Mouse (Mus musculus) gastrocnemius, postnatal 25 days (tissue): ENCODE results near the gene Aqp12. TPM values are rescaled to one million over a fixed set of nuclear protein-coding genes. Genes with fewer than 3 reads are reported as not detected.
"Not testable (repeated sequence)": the region's sequence is repeated elsewhere in the genome, so short reads cannot be mapped to it uniquely, and the experiment has no call there.

Source experiments
- DNase-seq: peaks from one replicate; pipeline ENCODE4 v3.0.0; 2022
- long read RNA-seq, 2 experiments: library from polyadenylated mRNA; stranded (forward); transcript quantifications; one replicate each; pipeline ENCODE4 v2.0.0; 2021
- total RNA-seq, 2 experiments: library from RNA; stranded (reverse); gene quantifications; 1 replicate in 1 of 2; 2 replicates in 1 of 2; pipeline ENCODE4 v1.2.3; 2021

Aqp12 gene
- total RNA-seq: not detected
- long read RNA-seq, experiment 1: 0 reads
- long read RNA-seq, experiment 2: 0 reads

GRCm38 (mm10) chr1:93006061-93006460 lies at the start of gene Aqp12:
Aqp12 (plus strand) TSS chr1:93006334.
- DNase-seq: no peak

- not testable (repeated sequence) for DNase-seq
Observed at GRCm38 (mm10) chr1:92956571-92957335, 49.4 kb upstream of the Aqp12 start.

DNA sequence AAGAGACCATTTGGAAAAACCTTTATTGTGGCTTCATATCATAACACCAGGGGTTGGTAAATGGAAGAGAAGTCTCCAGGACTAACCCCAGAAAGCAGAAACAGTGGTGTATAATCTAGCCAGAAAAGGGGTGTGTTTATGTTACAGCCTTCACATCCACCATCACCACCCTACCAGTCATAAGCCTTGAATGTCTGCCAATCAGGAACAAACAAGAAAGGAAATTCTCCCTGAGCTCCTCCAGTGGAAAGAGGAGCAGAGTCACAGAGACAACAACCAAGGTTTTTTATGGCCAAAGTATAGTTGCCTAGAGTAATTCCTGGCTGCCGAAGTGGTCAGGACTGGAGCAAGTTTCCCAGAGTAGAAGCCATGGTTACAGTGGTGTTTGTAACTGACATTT lies 47.1 kb upstream of the Aqp12 start:
- no peak for DNase-seq

DNA sequence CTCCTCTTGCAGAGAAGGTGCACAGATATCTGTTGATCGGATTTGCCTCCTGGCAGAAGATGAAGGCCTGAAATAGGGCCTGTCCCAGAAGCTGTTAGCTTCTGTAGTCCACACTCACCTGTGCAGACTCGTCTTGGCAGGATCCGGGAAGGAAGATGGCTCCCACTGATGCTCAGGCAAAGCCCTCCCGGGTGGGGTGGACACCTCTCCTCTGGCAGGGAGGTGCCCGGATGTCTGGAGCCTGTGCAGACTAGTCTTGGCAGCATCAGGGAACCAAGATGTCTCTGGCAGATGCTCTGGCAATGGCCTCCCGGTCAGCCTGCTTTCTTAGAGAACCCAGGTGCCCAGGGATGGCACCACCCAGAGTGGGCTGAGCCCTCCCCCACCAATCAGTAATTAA lies 35.3 kb upstream of the Aqp12 start:
- not testable (repeated sequence) for DNase-seq

- DNase-seq: no peak
Observed at GRCm38 (mm10) chr1:92971879-92972795, 34.0 kb upstream of the Aqp12 start.

GRCm38 (mm10) chr1:92972854-92973253 lies 33.3 kb upstream of the Aqp12 start:
- DNase-seq: no peak

DNA sequence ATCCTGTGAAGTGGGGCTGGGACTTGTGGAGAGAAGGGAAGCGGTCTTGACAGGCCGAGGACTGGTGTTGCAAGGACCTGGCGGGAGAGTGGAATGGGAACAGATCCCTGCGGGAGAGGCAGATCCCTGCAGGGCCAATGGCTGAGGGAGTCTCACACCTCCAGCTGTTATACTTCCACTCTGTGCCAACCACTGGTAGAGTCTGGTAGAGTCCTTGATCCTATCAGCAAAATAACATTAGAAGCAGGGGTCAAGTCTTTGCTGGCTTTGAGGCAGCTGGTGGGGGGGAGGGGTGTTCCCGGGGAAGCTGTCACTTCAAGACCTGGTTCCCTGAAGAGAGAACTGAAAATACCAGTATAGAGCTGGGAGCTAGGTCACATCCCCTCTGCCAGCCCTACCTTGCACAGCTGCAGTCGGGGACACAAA lies 30.0 kb upstream of the Aqp12 start:
- DNase-seq: no peak

- DNase-seq: no peak
Observed at GRCm38 (mm10) chr1:92978645-92979044, 27.5 kb upstream of the Aqp12 start.

DNA sequence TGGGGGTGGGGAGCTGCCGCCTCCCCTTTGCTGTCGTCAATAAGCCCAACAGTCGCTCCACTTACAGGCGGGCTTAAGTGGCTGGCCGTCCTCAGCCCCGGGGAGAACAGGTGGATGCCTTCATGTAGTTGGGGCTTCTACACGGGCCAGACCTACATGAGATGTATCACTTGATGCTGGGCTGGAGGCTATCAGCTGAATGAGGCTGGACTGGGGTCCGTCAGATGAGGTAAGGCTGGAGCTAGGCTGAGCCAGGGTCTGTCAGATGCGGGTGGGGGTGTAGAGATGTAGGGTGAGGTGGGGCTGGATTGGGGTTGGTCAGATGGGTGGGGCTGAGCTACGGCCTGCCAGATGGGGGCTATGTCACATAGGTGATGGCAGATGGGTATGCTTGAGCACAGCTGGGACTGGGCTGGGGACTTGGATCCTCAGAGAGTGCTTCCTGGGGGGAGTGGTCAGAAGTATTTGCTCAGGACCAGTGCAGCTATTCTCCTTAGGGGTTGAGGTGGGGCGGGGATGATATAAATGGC lies 27.0 kb upstream of the Aqp12 start:
- no peak for DNase-seq

- DNase-seq: peak; percentile 52
Observed at GRCm38 (mm10) chr1:92981056-92981845, 24.9 kb upstream of the Aqp12 start.

DNA sequence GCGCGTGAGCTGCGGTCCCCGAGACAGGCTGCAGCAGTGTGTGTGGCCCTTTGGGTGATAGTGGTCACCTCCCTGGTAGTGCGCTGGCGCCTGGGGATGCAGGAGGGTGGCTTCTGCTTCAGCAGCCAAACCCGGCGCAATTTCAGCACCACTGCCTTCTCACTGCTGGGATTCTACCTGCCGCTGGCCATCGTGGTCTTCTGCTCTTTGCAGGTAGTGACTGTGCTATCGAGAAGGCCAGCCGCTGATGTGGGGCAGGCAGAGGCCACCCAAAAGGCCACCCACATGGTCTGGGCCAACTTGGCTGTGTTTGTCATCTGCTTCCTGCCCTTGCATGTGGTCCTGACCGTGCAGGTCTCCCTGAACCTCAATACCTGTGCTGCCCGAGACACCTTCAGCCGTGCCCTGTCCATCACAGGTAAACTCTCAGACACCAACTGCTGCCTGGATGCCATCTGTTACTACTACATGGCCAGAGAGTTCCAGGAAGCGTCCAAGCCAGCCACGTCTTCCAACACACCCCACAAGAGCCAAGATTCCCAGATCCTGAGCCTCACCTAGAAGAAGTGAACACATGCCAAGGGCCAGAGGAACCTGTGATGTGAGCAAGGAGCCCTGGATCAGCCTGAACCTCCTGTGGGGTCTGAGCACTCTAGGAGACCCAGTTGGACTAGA lies 23.1 kb upstream of the Aqp12 start:
- DNase-seq: no peak

DNA sequence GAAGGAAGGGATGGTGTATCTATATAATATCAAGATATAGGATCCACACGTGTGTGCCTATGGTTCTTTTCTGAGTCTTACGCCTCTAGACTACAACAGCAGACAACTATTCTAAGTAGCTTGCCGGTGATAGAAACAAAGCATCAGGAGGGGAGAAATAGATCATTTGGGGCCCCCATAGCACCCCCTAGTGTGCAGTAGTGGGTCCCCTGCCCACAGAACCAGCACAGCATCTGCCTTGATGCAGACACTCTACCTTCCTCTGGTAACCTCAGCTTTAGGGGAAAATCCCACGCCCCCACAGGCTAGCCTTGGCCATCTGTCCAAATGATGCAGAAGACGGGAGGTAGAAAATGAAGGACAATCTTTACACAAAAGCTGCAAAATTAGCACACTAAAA lies 21.1 kb upstream of the Aqp12 start:
- no peak for DNase-seq

DNA sequence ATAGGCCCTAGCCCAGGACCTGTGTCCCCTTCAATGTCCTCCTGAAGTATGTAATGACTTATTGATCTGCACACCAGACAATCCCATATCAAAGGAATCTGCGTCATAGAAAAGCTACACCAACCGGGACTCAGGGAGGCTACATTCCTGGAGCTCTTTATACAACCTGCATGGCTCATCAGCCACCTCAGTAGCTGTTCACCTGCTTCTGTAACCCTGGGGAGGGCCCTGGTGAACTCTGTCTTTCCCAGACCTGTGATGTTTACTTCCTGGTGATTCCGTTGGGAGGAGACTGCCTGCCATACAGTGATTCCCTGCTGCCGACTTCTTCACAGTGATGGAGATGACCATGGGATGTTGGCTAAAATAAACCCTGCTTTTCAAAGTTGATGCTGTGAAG lies 17.2 kb upstream of the Aqp12 start:
- no peak for DNase-seq

DNA sequence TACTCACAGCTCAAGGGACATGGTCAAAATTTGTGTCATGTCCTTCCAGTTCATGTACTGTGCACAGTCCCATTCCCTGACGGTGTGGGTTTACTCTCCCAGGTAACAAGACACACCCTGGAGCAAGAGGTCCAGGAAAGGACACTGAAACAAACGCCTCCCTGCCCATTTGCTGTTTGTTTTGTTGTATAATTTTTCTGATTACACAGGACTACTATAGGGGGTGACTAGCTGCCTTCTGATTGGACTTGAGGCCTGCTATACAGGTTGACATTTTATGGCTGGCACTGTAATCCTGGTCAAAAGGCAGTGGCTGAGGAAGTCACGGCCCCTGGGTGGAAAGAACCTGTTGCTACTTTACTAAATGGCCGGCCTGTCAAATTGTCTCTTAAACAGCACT lies 16.2 kb upstream of the Aqp12 start:
- no peak for DNase-seq

DNA sequence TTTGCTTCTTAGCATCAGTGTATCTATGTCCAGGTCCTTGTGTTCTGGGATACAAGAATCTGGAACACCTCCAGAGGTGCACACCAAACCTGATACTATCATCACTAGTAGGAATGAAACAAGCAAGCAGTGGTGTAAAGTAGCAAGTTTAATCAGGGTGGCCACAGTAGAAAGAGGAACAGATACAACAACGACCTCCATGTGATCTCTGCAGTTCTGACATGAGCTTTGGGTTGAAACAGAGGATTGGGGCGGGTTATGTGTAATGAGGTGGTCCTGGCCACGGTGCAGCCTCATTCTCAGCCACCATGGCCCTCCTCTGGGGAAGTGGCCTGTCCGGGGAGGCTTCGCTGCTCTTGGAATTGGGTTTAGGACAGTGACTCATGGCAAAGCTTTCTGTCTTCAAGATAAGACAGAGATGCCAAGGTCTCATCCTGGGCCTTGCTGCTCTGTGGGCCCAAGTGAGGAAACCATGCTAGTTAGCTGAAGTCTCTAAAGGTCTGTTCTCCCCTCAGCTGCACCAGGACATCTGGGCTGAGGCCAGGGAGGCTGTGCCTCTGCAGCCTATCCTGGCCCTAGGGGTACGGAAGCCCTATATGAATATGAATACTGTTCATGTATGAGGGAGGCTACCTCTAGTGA lies 13.8 kb upstream of the Aqp12 start:
- DNase-seq: no peak

GRCm38 (mm10) chr1:92992880-92993279 lies 13.3 kb upstream of the Aqp12 start:
- no peak for DNase-seq

- DNase-seq: no peak
Observed at GRCm38 (mm10) chr1:93009196-93009595, 3.1 kb downstream of the Aqp12 start.

DNA sequence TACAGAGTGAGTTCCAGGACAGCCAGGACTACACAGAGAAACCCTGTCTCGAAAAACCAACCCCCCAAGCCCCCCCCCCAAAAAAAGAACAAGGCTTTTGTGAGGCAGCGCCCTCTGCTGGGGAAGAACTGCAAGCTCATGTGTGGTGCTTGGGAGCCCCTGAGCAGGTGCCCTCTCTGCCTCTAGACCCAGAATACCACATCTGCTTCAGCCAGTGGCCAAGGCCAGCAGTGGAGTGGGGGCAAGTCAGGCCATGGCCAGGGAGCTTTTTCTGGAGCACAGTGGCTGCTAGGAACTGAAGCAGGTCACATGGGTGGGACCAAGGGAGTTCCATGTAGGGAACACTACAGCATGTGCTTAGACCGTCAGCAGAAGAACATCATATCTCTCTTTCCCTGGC lies 4.6 kb downstream of the Aqp12 start:
- no peak for DNase-seq

DNA sequence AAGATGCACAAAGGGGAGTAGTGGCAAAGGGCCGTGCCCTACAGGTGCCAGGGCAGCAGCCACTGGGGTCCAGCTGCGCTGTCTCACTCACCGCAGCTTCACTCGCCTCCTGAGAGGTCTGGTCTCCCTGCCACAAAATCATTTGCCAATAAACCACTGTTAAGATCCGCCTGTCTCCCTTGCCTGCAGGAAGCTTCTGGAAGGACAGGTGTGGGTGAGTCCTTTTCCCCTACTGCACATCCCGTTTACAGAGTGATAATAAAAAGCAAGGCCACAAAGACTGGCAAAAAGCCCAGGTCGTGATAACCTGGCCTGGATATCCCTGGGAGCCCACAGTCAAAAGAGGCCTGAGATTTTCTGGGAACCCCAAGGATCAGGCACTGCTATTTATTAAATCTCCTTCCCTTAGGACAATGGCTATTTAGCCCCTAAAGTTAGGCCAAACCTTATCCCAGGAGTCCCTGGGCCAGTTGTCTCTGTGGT lies 6.0 kb downstream of the Aqp12 start:
- DNase-seq: no peak

DNA sequence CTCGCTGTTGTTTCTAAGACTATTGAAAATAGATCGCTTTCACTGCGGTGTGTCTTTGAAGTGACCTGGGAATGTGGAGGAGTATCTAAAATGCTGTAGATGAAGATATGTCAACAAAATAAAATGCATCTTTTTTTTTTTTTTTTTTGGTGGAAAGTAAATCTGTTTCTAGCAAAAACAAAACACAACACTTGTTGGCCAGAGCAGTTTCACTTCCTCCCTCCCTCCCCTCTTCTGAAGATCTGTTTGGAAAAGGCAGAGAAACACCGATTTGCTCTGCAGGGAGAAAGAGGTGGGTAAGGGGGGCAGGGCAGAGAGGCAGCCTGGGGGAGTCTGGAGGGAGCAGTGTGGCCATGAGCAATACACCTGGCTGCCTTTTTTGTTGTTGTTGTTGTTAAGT lies 7.2 kb downstream of the Aqp12 start:
- DNase-seq: no peak

- peak; percentile 52 for DNase-seq
Observed at GRCm38 (mm10) chr1:93014460-93014859, 8.3 kb downstream of the Aqp12 start.
